Mouse (Mus musculus) forebrain, embryonic 16.5 days (tissue): Measurements from ENCODE around the gene Ccdc33. TPM values are rescaled to one million over a fixed set of nuclear protein-coding genes. Genes with fewer than 3 reads are reported as not detected.

Experiments used
- ATAC-seq: fragments of 200-750 bp; cut with Nextera tagmentation; 2 replicates; pipeline ENCODE4 v1.8.0; 2017; ENCODE audit warnings: mild to moderate bottlenecking, moderate library complexity
- H3K27ac ChIP-seq: fragments of 300-500 bp; sonication (generic); 2 replicates; pipeline ENCODE4 v1.5.1; 2014; ENCODE audit warnings: low read length, control low read depth
- H3K27me3 ChIP-seq: fragments of 300-500 bp; sonication (generic); replicated peaks from 2 replicates; pipeline ENCODE4 v1.6.1; 2014; ENCODE audit warnings: low read length; ENCODE audit not compliant: control insufficient read depth, insufficient read depth
- H3K36me3 ChIP-seq: fragments of 300-500 bp; sonication (generic); 2 replicates; pipeline ENCODE4 v1.6.1; 2014; ENCODE audit not compliant: control insufficient read depth, insufficient read depth
- H3K4me1 ChIP-seq: fragments of 300-500 bp; sonication (generic); replicated peaks from 2 replicates; pipeline ENCODE4 v1.6.1; 2014; ENCODE audit warnings: low read length; ENCODE audit not compliant: control insufficient read depth, insufficient read depth
- H3K4me2 ChIP-seq: fragments of 300-500 bp; sonication (generic); 2 replicates; pipeline ENCODE4 v1.6.1; 2014; ENCODE audit warnings: mild to moderate bottlenecking, low read length, control low read depth
- H3K4me3 ChIP-seq: fragments of 300-500 bp; sonication (generic); replicated peaks from 2 replicates; pipeline ENCODE4 v1.5.1; 2014; ENCODE audit warnings: mild to moderate bottlenecking, low read length, control low read depth
- H3K9ac ChIP-seq: fragments of 300-500 bp; sonication (generic); replicated peaks from 2 replicates; pipeline ENCODE4 v1.6.1; 2014; ENCODE audit warnings: low read depth, low read length, control low read depth
- H3K9me3 ChIP-seq: fragments of 300-500 bp; sonication (generic); 2 replicates; pipeline ENCODE4 v1.6.1; 2016; ENCODE audit warnings: low read length; ENCODE audit not compliant: control insufficient read depth
- WGBS: fragments of 180-500 bp; shearing (Covaris S2); extraction: QIAGEN DNeasy Blood & Tissue Kit; methylation state at CpG from one replicate; pipeline ENCODE4 v1.1.7; 2014; 5-methylcytosine and 5-hydroxymethylcytosine counted together
- polyA plus RNA-seq: library from polyadenylated mRNA; unstranded; fragments of >200 nt; fragmentation: Nextera tagmentation; extraction: Ambion mirVana; gene quantifications from 2 replicates; pipeline ENCODE4 v1.2.1, GENCODE M21; 2015

The Ccdc33 gene
- polyA plus RNA-seq, 1 experiment from 2014 or later = 0.79 TPM

DNA sequence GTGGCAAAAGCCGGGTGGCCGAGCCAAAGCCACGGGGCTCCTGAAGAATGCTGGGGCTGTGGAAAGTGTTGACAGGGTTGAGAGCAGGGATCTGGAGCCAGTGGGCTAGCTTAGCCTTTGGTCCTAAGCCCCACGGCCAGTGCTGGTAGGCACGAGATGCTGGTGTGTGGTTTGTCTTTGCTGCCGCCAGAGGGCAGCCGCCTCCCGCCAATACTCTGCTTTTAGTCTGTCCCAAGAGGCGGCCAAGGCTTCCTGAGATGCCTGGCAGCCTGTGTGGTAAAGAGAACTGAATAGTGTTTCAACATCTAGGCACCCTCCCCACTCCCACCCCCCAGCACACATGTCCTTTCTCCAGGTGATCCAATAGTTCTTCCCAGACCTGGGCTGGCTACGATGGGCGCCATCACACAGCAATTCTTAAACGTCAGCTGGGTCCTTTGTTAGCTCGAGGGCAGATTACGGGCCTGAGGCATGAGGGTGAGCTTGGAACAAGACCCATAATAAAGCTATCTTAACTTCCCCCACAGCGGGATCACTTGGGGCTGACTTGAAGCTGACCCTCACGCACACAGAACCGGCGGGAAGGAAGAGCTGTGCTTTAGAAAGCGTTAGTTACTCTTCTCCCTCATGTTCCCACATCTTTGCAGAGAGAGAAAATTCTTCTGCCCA, 80.0 kb downstream of the Ccdc33 start:
- no peak overlapping the region for H3K4me2 ChIP-seq
- no peak overlapping the region for H3K4me3 ChIP-seq
- peaks cover 42% of the 10 kb centered on the region for H3K4me1 ChIP-seq
- H3K27me3 ChIP-seq = no peaks in the 10 kb centered on the region
- WGBS = 15% methylated on average over 19 of the region's 19 CpGs
- H3K36me3 ChIP-seq = no peaks in the 10 kb centered on the region
- 0 out of 2 replicates have a peak overlapping the region, but pooled peaks have one; percentile 13 for H3K27ac ChIP-seq
- 0 out of 2 replicates have a peak overlapping the region, but pooled peaks have one; percentile 26 for H3K9ac ChIP-seq
- ATAC-seq = peak; percentile 81
- no peaks in the 10 kb centered on the region for H3K9me3 ChIP-seq

DNA sequence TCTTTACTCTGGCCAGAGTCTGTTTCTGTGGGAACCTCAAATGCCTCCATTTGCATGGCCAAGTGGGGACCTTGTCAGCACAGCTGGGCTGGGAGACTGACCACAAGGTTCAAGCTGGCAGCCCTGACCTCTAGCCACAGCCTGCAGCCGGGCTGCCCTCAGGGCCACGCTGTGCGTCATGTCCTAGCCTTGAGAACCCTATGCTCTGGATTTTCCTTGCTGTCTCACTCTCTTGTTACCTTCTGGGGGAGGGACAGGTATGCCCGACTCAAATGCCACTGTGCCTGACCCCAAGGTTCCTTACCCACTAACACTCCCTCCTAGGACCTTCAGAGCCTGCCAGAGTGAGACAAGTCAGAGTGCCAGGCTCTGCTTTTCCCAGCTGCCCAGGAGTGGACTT, 81.7 kb downstream of the Ccdc33 start:
- H3K4me3 ChIP-seq = no peak overlapping the region
- ATAC-seq = no peak
- peaks cover 26% of the 10 kb centered on the region for H3K4me1 ChIP-seq
- no peak overlapping the region for H3K27ac ChIP-seq
- 88% methylated on average over 4 of the region's 4 CpGs for WGBS
- H3K9ac ChIP-seq = no peak overlapping the region
- H3K9me3 ChIP-seq = no peaks in the 10 kb centered on the region
- no peaks in the 10 kb centered on the region for H3K36me3 ChIP-seq
- H3K4me2 ChIP-seq = no peak overlapping the region
- no peaks in the 10 kb centered on the region for H3K27me3 ChIP-seq

DNA sequence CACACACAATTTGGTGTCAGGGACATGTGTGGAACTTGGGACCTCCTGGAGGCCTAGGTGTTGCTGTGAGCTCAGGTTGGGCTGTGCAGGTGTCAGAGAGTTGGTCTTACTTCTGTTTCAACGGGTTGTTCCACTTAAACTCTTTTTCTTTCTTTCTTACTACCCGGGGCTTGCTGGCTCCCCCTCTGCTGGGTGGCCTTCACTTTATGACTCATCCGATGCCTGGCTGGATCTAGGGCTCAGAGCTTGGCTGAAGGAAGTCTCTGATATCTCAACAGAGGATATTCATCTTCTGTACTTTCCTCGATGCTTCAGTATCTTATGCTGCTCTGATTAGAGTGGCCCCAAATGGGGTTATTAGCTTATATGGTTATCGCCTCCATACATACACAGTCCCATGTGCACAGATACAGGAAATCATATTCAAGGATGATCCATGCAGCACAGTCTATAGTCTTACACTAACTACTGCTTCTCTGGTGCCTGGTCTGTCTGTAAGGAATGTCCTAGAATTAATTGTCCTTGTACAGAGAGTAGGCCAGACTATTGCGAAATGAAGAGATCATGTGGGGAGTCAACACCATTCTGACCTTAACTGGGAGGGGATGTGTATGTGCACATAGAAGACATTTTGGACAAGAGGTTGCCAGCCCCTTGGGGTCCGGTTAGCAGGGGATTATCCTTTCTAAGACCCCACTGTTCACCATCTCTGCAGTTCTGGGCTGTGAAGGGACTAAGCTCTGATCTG, 82.5 kb downstream of the Ccdc33 start:
- Histone ChIP-seq H3K36me3 (no peaks in the 10 kb centered on the region), H3K9me3 (no peaks in the 10 kb centered on the region), H3K27ac (no peak overlapping the region), H3K27me3 (no peaks in the 10 kb centered on the region), H3K4me2 (no peak overlapping the region), H3K4me3 (no peak overlapping the region), H3K4me1 (peaks cover 18% of the 10 kb centered on the region), H3K9ac (no peak overlapping the region)
- WGBS = 72% methylated on average over 7 of the region's 7 CpGs
- ATAC-seq = no peak

DNA sequence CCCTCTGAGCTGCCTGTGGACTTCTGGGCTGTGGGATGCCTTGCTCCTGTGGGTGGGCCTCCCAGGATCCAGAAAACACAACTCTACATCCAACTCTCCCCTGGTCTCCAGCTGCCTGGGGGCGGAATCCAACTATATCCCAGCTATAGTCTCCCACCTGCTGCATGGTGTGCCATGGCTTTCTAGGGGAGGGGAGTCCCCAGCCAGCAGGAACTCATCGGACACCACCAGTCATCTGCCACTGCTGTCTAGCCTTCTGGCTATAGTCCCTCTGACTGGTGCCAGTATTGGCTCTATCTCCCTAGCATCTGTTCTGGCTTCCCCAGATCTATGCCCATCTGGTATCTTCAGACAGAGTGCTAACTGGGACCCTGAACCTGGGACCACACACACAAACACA, 83.1 kb downstream of the Ccdc33 start:
- no peak overlapping the region for H3K4me3 ChIP-seq
- H3K9me3 ChIP-seq = no peaks in the 10 kb centered on the region
- 54% methylated on average over 2 of the region's 2 CpGs for WGBS
- H3K36me3 ChIP-seq = no peaks in the 10 kb centered on the region
- no peak overlapping the region for H3K27ac ChIP-seq
- H3K9ac ChIP-seq = no peak overlapping the region
- no peaks in the 10 kb centered on the region for H3K27me3 ChIP-seq
- H3K4me1 ChIP-seq = peaks cover 12% of the 10 kb centered on the region
- ATAC-seq = peak; percentile 41; the same call in 1 of the 2 replicates
- no peak overlapping the region for H3K4me2 ChIP-seq

DNA sequence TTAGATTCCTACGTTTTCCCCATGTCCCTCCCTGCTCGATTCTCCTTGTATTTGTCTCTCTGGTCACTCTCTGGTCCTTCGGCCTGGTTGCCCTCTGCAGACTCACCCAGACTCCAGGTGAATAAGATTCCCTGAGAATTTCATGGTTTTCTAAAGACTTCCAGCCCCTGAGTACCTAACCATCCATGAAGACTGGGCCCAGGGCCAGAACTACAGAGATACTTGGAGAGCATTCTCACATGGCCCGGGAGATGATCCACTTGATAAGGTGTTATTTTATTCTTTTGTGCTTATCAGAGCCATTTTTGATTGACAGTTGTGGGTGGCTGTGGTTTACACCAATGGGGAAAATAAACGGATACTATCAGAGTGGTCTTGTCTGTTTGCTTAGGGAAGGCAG, 86.7 kb downstream of the Ccdc33 start:
- H3K9ac ChIP-seq = no peak overlapping the region

DNA sequence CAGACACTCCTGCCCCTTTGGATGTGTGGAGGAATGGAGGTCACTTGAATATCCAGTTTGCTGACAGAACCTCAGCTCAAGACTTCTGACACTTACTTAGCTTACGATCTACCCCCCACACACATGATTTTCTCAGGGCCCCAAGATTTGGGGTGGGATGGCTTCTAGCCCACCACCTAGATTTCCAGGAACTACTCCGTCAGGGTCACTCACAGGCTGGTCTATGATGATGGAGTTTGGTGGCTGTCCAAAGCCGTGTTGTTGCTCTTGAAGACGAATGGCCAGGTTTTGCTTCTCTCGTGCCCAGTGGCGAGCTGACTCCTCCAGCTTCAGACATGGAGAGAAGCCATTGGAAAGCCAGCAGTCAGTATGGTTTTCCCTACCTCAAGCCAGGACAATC, 89.0 kb downstream of the Ccdc33 start:
- H3K4me2 ChIP-seq = no peak overlapping the region
- H3K4me3 ChIP-seq = no peak overlapping the region
- no peaks in the 10 kb centered on the region for H3K36me3 ChIP-seq
- H3K27me3 ChIP-seq = no peaks in the 10 kb centered on the region
- H3K9ac ChIP-seq = no peak overlapping the region
- no peaks in the 10 kb centered on the region; the same call in 1 of the 2 replicates for H3K4me1 ChIP-seq
- no peaks in the 10 kb centered on the region for H3K9me3 ChIP-seq
- 90% methylated on average over 6 of the region's 6 CpGs for WGBS
- ATAC-seq = no peak
- no peak overlapping the region for H3K27ac ChIP-seq

More for the DNA sequence above, 86.7 kb downstream of the Ccdc33 start:
- H3K36me3 ChIP-seq = no peaks in the 10 kb centered on the region
- 75% methylated on average over 5 of the region's 5 CpGs for WGBS
- no peak overlapping the region for H3K27ac ChIP-seq
- H3K9me3 ChIP-seq = no peaks in the 10 kb centered on the region
- H3K4me3 ChIP-seq = no peak overlapping the region
- H3K27me3 ChIP-seq = no peaks in the 10 kb centered on the region
- H3K4me1 ChIP-seq = peaks cover 2% of the 10 kb centered on the region; the same call in 1 of the 2 replicates
- no peak for ATAC-seq
- no peak overlapping the region for H3K4me2 ChIP-seq

DNA sequence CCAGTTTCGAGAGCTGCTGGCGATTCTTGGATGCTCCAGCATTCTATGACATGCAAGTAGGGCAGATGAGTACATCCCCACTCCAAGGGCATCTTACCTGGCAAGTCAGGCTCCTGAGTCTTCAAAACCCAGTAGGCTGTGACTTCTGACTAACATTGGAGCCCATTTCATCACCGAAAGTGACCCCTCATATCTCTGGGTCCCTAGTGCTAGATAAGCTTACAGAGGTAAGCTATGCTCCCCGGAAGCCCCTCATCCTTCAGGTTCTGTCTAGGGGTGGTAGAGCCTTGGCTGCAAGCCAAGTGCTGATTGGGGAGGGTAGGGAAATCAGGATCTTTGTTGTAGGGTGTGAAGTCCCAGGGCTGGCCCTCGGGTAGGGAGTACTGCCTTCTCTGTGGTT, 89.8 kb downstream of the Ccdc33 start:
- H3K4me1 ChIP-seq = no peaks in the 10 kb centered on the region; the same call in 1 of the 2 replicates
- no peak overlapping the region for H3K4me3 ChIP-seq
- no peaks in the 10 kb centered on the region for H3K36me3 ChIP-seq
- H3K4me2 ChIP-seq = no peak overlapping the region
- H3K27me3 ChIP-seq = no peaks in the 10 kb centered on the region
- H3K27ac ChIP-seq = no peak overlapping the region
- WGBS = 67% methylated on average over 5 of the region's 5 CpGs
- no peaks in the 10 kb centered on the region for H3K9me3 ChIP-seq
- ATAC-seq = no peak
- no peak overlapping the region for H3K9ac ChIP-seq

DNA sequence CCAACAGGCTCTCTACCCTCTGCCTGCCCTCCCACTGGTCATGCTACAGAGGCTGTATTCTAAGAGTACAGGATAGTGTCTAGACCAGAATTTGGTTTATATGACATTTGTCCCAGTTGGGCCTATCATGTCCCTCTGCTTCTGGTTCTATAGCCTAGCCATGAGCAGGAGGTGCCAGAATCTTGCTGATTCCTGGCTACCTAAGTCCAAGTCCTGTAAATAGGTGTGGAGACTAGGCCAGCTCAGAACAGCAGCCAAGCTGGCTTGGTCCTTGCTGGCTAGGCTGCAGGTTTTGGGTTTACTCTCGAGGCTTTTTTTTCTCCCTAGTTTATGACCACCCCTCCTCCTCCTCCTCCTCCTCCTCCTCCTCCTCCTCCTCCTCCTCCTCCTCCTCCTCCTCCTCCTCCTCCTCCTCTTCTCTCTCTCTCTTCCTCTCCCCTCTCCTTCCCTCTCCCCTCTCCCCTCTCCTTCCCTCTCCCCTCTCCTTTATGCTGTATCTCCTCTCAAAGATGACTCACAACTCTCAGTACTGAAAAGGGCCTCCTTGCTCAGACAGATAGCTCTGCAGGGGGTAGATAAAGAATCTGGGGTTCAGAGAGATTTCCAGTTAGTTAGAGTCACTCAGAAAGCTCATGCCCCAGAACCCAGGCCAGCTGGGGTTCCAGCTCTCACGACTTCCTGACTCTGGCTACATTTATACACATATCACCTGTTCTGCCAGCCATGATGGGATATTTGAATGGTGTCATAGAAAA, 91.0 kb downstream of the Ccdc33 start:
- H3K27ac ChIP-seq = no peak overlapping the region
- no peak overlapping the region for H3K4me3 ChIP-seq
- no peaks in the 10 kb centered on the region for H3K9me3 ChIP-seq
- H3K36me3 ChIP-seq = no peaks in the 10 kb centered on the region
- H3K27me3 ChIP-seq = no peaks in the 10 kb centered on the region
- no peak for ATAC-seq
- H3K4me2 ChIP-seq = no peak overlapping the region
- WGBS = 71% methylated on average over 2 of the region's 2 CpGs
- H3K4me1 ChIP-seq = no peaks in the 10 kb centered on the region; the same call in 1 of the 2 replicates
- H3K9ac ChIP-seq = no peak overlapping the region

DNA sequence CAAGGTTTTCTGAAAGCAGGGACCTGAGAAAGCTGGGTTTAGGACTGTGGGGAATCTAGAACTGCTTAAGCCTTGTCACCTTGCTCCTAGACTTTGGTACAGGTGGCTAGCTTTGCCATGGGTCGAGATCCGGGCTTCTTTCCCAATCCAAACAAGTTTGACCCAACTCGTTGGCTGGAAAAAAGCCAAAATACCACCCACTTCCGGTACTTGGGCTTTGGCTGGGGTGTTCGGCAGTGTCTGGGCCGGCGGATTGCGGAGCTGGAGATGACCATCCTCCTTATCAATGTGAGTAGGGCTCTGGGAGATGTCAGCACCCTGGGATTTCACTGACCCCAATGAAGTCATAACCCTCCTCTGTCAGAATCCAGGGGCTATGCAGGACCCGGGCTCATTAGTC, 92.6 kb downstream of the Ccdc33 start:
- H3K4me1 ChIP-seq = no peaks in the 10 kb centered on the region; the same call in 1 of the 2 replicates
- H3K4me3 ChIP-seq = no peak overlapping the region
- no peak overlapping the region for H3K9ac ChIP-seq
- no peaks in the 10 kb centered on the region for H3K9me3 ChIP-seq
- H3K27ac ChIP-seq = no peak overlapping the region
- no peaks in the 10 kb centered on the region for H3K36me3 ChIP-seq
- WGBS = 88% methylated on average over 9 of the region's 9 CpGs
- H3K4me2 ChIP-seq = no peak overlapping the region
- no peak for ATAC-seq
- no peaks in the 10 kb centered on the region for H3K27me3 ChIP-seq
